Mouse (Mus musculus): ENCODE data around the gene Ccp110. TPM values are rescaled to one million over a fixed set of nuclear protein-coding genes. Genes with fewer than 3 reads are reported as not detected.

Ccp110 gene
- 3.8 TPM for polyA plus RNA-seq (2014; fragmentation: Illumina TruSeq; extraction: RNeasy Lipid Tissue Mini Kit (QIAGEN cat#74804); ENCODE audit: low read depth, low replicate concordance)

GRCm38 (mm10) chr7:118712228-118713173 lies at the start of gene Ccp110:
Gene Ccp110, plus strand, starts transcription at chr7:118712552.

GRCm38 (mm10) chr7:118705101-118705961 lies 7.0 kb upstream of the Ccp110 start, which contains the start of gene Gde1:
Gene Gde1, minus strand, starts transcription at chr7:118705778.

DNA sequence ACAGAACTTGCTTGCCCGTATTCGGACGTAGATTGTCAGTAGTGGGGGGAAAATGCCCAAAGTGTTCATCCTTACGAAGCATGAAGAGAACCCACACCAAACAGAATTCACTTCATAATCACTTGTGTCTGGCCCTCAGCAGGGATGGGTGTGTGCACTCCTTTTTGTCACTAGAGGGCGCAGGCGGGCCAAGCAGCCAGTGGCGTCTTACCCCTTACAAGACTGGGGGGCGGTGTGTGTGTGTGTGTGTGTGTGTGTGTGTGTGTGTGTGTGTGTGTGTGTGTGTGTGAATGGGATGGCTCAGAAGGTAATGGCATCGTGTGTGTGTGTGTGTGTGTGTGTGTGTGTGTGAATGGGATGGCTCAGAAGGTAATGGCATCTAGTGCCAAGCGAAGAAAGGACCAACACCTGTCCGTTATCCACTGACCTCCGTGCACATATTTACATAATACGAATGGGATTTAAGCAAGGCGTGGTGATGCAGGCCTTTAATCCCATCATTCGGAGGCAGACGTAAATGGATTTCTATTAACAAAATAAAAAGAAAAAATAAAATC lies 27.7 kb downstream of the Ccp110 start, which contains the start of gene Vps35l:
TSS of gene Vps35l (plus strand) at position 252 of the 557 bp plus-strand sequence.

Other genes starting within 250 kb of the Ccp110 start
- 14.2 TPM for gene Itpripl2, start 220.6 kb upstream of the Ccp110 start, polyA plus RNA-seq (2014; fragmentation: Illumina TruSeq; extraction: RNeasy Lipid Tissue Mini Kit (QIAGEN cat#74804); ENCODE audit: low read depth, low replicate concordance)
- gene Coq7, start 179.2 kb upstream of the Ccp110 start, polyA plus RNA-seq (2014; fragmentation: Illumina TruSeq; extraction: RNeasy Lipid Tissue Mini Kit (QIAGEN cat#74804); ENCODE audit: low read depth, low replicate concordance): 162 TPM
- 4.9 TPM for gene Tmc7, start 127.8 kb upstream of the Ccp110 start, polyA plus RNA-seq (2014; fragmentation: Illumina TruSeq; extraction: RNeasy Lipid Tissue Mini Kit (QIAGEN cat#74804); ENCODE audit: low read depth, low replicate concordance)
- gene Tmc5, start 115.3 kb upstream of the Ccp110 start, polyA plus RNA-seq (2014; fragmentation: Illumina TruSeq; extraction: RNeasy Lipid Tissue Mini Kit (QIAGEN cat#74804); ENCODE audit: low read depth, low replicate concordance): 0.68 TPM
- gene Gde1, start 6.8 kb upstream of the Ccp110 start, polyA plus RNA-seq (2014; fragmentation: Illumina TruSeq; extraction: RNeasy Lipid Tissue Mini Kit (QIAGEN cat#74804); ENCODE audit: low read depth, low replicate concordance): 56.4 TPM
- 25.7 TPM for gene Vps35l, start 27.7 kb downstream of the Ccp110 start, polyA plus RNA-seq (2014; fragmentation: Illumina TruSeq; extraction: RNeasy Lipid Tissue Mini Kit (QIAGEN cat#74804); ENCODE audit: low read depth, low replicate concordance)
- gene Iqck, start 143.2 kb downstream of the Ccp110 start, polyA plus RNA-seq (2014; fragmentation: Illumina TruSeq; extraction: RNeasy Lipid Tissue Mini Kit (QIAGEN cat#74804); ENCODE audit: low read depth, low replicate concordance): 0.42 TPM
- 8.1 TPM for gene Knop1, start 143.7 kb downstream of the Ccp110 start, polyA plus RNA-seq (2014; fragmentation: Illumina TruSeq; extraction: RNeasy Lipid Tissue Mini Kit (QIAGEN cat#74804); ENCODE audit: low read depth, low replicate concordance)

All from heart, adult 10 weeks (tissue).